Mouse (Mus musculus) hindbrain, embryonic 16.5 days (tissue): ENCODE measurements at regions not wholly inside any gene's neighbourhood (a gene's known extent, or its start where the extent isn't known, plus 50 kb on each side); places are given as distances from the start of the nearest gene placed in this dataset.

Source experiments
- ATAC-seq: fragments of 200-750 bp; cut with Nextera tagmentation; 2 replicates; pipeline ENCODE4 v1.8.0; 2017; ENCODE audit warnings: moderate TSS enrichment, moderate library complexity
- H3K27ac ChIP-seq: fragments of 300-500 bp; sonication (generic); 2 replicates; pipeline ENCODE4 v1.5.1; 2014; ENCODE audit warnings: low read depth, mild to moderate bottlenecking, control low read depth, low read length, moderate library complexity
- H3K27me3 ChIP-seq: fragments of 300-500 bp; sonication (generic); replicated peaks from 2 replicates; pipeline ENCODE4 v1.6.1; 2014; ENCODE audit warnings: low read length; ENCODE audit not compliant: control insufficient read depth, insufficient read depth
- H3K36me3 ChIP-seq: fragments of 300-500 bp; sonication (generic); 2 replicates; pipeline ENCODE4 v1.6.1; 2014; ENCODE audit warnings: mild to moderate bottlenecking, low read length, moderate library complexity, mixed read lengths; ENCODE audit not compliant: control insufficient read depth, insufficient read depth
- H3K4me1 ChIP-seq: fragments of 300-500 bp; sonication (generic); 2 replicates; pipeline ENCODE4 v1.6.1; 2014; ENCODE audit warnings: low read depth, low read length; ENCODE audit not compliant: control insufficient read depth, insufficient read depth
- H3K4me2 ChIP-seq: fragments of 300-500 bp; sonication (generic); 2 replicates; pipeline ENCODE4 v1.6.1; 2014; ENCODE audit warnings: mild to moderate bottlenecking, low read length, control low read depth, moderate library complexity
- H3K4me3 ChIP-seq: fragments of 300-500 bp; sonication (generic); 2 replicates; pipeline ENCODE4 v1.5.1; 2014; ENCODE audit warnings: mild to moderate bottlenecking, low read length, control low read depth, moderate library complexity
- H3K9ac ChIP-seq: fragments of 300-500 bp; sonication (generic); 2 replicates; pipeline ENCODE4 v1.6.1; 2014; ENCODE audit warnings: low read depth, mild to moderate bottlenecking, control low read depth, low read length, moderate library complexity
- H3K9me3 ChIP-seq: fragments of 300-500 bp; sonication (generic); 2 replicates; pipeline ENCODE4 v1.6.1; 2014; ENCODE audit warnings: mild to moderate bottlenecking, low read length, moderate library complexity; ENCODE audit not compliant: control insufficient read depth
- WGBS: fragments of 180-500 bp; shearing (Covaris S2); extraction: QIAGEN DNeasy Blood & Tissue Kit; methylation state at CpG from one replicate; pipeline ENCODE4 v1.1.7; 2014; 5-methylcytosine and 5-hydroxymethylcytosine counted together

DNA sequence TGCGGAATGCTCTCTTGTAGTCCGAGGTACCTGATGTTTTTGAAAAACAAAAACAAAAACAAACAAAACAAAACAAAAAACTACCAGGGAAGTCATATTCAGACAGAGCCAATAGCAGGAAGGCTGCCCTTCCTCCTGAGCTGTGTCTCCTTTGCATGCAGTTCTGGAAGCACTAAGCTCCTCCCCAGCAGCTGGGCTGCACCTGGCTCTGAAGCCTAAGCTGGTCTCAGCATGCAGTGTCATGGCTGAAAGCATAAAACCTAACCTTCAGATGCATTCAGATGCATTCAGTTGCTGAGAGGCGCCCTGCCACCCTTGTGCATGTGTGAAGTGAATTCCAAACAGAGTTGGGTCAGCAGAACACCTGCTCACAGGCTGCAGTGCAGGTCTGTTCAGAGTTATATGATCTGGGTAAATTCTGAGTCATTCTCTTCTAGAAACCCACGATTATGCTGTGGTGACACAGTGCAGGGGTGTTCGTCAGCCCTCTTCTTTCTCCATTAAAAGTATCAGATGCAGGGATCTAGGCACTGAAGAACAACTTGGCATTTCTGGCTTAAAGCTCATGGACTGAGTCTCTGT, 382.3 kb upstream of the Sox11 start:
- no peak overlapping the region for H3K27ac ChIP-seq
- H3K9ac ChIP-seq, result no peak overlapping the region
- WGBS, result 59% methylated on average over 5 of the region's 5 CpGs
- no peak overlapping the region for H3K4me2 ChIP-seq
- no peaks in the 10 kb centered on the region for H3K9me3 ChIP-seq
- no peaks in the 10 kb centered on the region for H3K27me3 ChIP-seq
- H3K4me1 ChIP-seq, result no peaks in the 10 kb centered on the region
- H3K36me3 ChIP-seq, result no peaks in the 10 kb centered on the region
- H3K4me3 ChIP-seq, result no peak overlapping the region
- 0 out of 2 replicates have a peak, but pooled peaks have one; percentile 50 for ATAC-seq

DNA sequence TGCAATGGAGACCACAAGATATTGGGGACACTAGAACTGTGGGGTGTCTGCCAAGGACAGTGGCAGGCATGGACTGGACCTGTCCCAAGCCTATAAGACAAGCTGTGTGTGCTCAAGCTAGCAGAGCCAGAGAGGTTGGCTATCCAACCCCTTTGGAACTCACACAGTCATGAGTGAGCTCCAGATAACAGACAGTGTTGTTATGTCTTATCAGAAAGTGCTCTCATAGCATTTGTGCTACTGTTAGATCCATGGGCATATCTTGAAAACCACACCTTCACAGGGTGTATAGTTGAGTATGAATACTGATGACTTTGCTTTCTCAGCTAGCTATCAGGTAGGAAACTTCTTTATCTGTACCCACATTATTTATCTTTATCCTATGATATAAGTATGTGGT, 338.1 kb upstream of the Sox11 start:
- H3K4me3 ChIP-seq, result no peak overlapping the region
- H3K9me3 ChIP-seq, result no peaks in the 10 kb centered on the region

DNA sequence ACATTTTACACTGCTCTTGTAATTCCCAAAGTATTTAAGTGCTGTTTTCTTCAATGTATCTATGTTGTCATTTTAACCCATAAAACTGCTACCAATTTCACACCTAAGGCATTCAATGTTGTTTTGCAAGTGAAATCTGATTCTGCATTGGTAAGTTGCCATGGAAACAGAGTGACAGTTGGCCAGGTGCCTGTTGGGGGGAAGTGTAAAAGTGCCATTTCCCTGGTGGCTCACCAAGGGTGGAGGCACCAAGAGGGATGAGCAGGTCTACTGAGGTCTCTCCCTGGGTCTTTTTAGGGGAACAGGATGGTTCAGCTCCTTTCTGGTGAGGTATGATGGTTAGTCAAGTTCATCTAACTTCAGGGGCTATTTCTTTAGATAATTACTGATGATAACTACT, 331.0 kb upstream of the Sox11 start:
- H3K4me3 ChIP-seq, result no peak overlapping the region
- H3K27me3 ChIP-seq, result no peaks in the 10 kb centered on the region
- no peak overlapping the region for H3K27ac ChIP-seq
- no peak overlapping the region for H3K9ac ChIP-seq
- no peak for ATAC-seq
- no peak overlapping the region for H3K4me2 ChIP-seq
- H3K9me3 ChIP-seq, result no peaks in the 10 kb centered on the region
- H3K36me3 ChIP-seq, result no peaks in the 10 kb centered on the region
- no peaks in the 10 kb centered on the region for H3K4me1 ChIP-seq

More for the DNA sequence above, 338.1 kb upstream of the Sox11 start:
- Histone ChIP-seq H3K27me3 (no peaks in the 10 kb centered on the region), H3K27ac (no peak overlapping the region), H3K36me3 (no peaks in the 10 kb centered on the region), H3K9ac (no peak overlapping the region), H3K4me2 (no peak overlapping the region), H3K4me1 (no peaks in the 10 kb centered on the region)
- ATAC-seq, result no peak

DNA sequence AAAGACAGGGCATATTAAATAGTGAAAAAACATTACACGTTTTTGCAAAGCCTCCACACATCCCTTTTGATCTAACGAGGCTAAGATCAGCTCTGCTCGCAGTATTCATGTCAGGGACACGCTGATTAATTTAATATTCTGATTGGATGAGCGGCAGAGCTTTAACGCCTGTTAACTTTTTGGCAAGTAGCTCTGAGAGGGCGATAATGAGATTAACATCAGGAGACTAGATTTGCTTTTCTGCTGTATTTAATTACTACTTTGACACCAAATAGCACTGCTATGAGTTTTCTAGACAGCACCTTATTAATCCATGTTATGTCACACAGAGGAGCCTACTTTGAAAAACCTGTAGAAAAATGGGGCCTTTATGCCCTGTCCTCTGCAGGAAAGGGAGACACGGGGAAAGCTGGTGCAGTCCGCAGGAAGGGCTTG, 328.3 kb upstream of the Sox11 start:
- H3K27ac ChIP-seq, result no peak overlapping the region
- no peak overlapping the region for H3K4me3 ChIP-seq
- H3K9ac ChIP-seq, result no peak overlapping the region
- no peaks in the 10 kb centered on the region for H3K4me1 ChIP-seq
- H3K36me3 ChIP-seq, result no peaks in the 10 kb centered on the region
- H3K4me2 ChIP-seq, result peak overlapping the region; percentile 22
- 22% methylated on average over 9 of the region's 9 CpGs for WGBS
- no peaks in the 10 kb centered on the region for H3K27me3 ChIP-seq
- peak; percentile 63 for ATAC-seq
- H3K9me3 ChIP-seq, result no peaks in the 10 kb centered on the region

DNA sequence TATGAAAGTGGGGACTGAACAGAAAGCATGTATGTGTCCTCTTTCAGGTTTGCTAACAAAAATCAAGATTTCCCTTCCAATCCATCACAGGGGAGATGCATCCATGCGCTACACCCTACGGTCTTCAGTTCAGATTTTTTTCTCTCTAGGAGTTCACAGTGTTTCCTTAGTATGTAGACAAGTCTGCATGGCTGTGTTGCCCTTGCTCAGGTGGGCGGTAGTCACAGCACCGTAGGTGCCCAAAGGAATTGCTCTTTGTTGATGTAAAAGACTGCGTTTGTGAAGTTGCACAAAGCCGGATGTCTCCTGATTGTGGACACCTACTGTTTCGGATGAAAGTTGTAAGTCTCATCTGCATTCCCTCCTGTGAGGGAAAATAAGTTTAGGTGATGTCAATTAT, 327.8 kb upstream of the Sox11 start:
- Histone ChIP-seq H3K36me3 (no peaks in the 10 kb centered on the region), H3K27ac (no peak overlapping the region), H3K4me3 (no peak overlapping the region), H3K27me3 (no peaks in the 10 kb centered on the region), H3K9ac (no peak overlapping the region), H3K4me2 (peak overlapping the region; percentile 22), H3K9me3 (no peaks in the 10 kb centered on the region), H3K4me1 (no peaks in the 10 kb centered on the region)
- WGBS, result 50% methylated on average over 7 of the region's 7 CpGs
- no peak for ATAC-seq

DNA sequence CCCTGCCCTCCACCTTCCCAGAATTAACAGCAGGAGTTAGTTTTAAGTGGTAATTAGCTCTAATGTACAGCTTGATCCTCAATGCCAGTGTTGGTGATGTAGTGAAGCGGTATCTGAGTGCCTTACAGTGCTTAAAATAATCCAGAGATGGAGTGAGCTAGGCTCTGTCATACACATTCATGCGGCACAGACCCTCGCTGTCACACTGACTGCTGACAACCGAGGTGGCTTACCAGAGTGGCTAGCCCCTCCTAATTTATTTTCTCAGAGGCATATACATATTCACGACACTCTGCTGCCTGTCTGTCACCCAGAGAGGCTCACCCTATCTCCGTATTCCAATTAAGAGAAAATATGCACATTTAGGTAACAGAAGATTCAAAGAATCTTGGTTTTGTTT, 327.2 kb upstream of the Sox11 start:
- Histone ChIP-seq H3K36me3 (no peaks in the 10 kb centered on the region), H3K4me2 (no peak overlapping the region), H3K27ac (no peak overlapping the region), H3K4me1 (no peaks in the 10 kb centered on the region), H3K4me3 (no peak overlapping the region), H3K27me3 (no peaks in the 10 kb centered on the region), H3K9ac (no peak overlapping the region), H3K9me3 (no peaks in the 10 kb centered on the region)
- 44% methylated on average over 6 of the region's 6 CpGs for WGBS
- no peak for ATAC-seq

DNA sequence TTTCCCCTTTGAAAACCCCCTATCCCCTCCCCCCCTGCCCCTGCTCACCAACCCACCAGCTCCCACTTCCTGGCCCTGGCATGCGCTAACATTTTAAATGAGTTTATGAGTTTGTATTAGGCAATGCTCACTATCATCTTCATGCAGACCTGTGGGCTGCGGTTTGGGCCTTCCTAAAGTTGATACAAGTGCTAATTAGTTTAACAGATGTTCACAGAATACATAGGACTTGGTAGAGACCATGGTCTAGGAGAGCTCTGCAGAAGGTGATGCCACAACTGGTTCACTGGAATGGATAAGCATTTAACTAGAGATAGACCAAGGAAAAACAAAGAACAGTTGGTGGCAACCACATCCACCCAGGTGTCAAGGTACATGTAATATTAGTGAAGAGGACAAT, 324.1 kb upstream of the Sox11 start:
- Histone ChIP-seq H3K27me3 (no peaks in the 10 kb centered on the region), H3K36me3 (no peaks in the 10 kb centered on the region), H3K9me3 (no peaks in the 10 kb centered on the region), H3K4me2 (no peak overlapping the region), H3K4me3 (no peak overlapping the region), H3K4me1 (no peaks in the 10 kb centered on the region), H3K9ac (no peak overlapping the region), H3K27ac (no peak overlapping the region)
- no peak for ATAC-seq
- WGBS, result 92% methylated on average over 2 of the region's 2 CpGs

DNA sequence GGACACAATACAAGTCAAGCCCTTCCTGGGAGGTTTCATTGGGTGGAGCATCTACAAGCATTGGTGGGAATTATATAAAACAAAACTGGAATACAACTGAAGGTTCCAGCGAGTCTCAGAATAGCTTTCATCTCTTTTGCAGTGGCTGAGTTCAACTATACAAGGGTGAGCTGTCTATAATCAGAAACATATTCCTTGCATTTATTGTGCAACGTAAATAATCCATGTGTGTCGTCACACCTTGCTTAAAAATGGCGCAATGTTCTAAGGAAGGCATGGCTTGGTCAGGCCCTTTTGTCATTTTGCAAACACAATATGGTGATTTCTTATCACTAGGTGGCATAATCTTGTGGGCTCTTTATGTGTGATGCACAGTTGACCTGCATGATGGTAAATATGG, 320.8 kb upstream of the Sox11 start:
- Histone ChIP-seq H3K9ac (no peak overlapping the region), H3K4me1 (no peaks in the 10 kb centered on the region), H3K4me2 (no peak overlapping the region), H3K36me3 (no peaks in the 10 kb centered on the region), H3K4me3 (no peak overlapping the region), H3K27ac (no peak overlapping the region), H3K27me3 (no peaks in the 10 kb centered on the region), H3K9me3 (no peaks in the 10 kb centered on the region)
- ATAC-seq, result no peak
- whole genome bisulfite sequencing, result 96% methylated on average over 4 of the region's 4 CpGs

DNA sequence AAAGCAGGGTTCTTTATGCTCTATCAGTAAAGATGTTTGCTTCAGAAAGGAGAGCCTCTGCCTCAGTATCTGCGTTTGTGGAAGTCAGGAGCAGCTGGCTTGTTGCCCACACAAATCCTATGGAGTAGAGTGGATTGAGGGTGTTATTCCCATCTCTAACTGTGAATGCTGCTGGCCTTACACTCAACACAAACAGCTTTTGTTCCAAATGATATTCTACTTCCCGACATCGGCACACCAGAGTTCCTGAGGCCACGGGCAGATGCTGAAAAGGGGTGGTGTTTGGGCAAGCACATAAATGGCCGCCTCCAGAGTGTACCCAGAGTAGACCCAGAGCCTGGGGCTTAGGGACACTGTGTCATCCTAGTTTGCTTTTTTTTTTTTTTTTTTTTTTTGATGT, 320.3 kb upstream of the Sox11 start:
- Histone ChIP-seq H3K9me3 (no peaks in the 10 kb centered on the region), H3K36me3 (no peaks in the 10 kb centered on the region), H3K4me2 (no peak overlapping the region), H3K9ac (no peak overlapping the region), H3K4me1 (no peaks in the 10 kb centered on the region), H3K27ac (no peak overlapping the region), H3K4me3 (no peak overlapping the region), H3K27me3 (no peaks in the 10 kb centered on the region)
- no peak for ATAC-seq
- WGBS, result 84% methylated on average over 5 of the region's 5 CpGs

DNA sequence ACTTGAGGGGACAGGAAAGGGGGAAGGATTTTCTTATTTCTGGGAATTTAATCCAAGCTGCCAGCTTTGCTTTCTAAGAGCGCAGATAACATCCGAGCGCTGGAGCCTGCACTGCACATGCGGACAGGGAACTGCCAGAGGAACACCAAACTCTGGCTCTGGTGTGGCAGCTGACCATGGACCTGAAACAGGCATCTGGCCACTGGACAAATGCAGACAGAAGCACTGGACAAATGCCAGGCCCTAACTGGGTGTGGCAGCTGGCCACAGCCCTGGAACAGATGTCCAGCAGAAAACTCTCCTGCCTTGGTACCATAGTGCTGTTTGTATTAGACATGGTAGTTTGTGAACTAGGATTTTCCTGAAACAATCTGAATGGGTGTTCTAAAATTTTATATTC, 315.2 kb upstream of the Sox11 start:
- no peak overlapping the region for H3K9ac ChIP-seq
- H3K4me1 ChIP-seq, result no peaks in the 10 kb centered on the region
- no peak overlapping the region for H3K27ac ChIP-seq
- H3K4me2 ChIP-seq, result no peak overlapping the region
- no peak for ATAC-seq
- H3K9me3 ChIP-seq, result no peaks in the 10 kb centered on the region
- H3K36me3 ChIP-seq, result no peaks in the 10 kb centered on the region
- H3K4me3 ChIP-seq, result no peak overlapping the region
- no peaks in the 10 kb centered on the region for H3K27me3 ChIP-seq
- 70% methylated on average over 4 of the region's 4 CpGs for WGBS
